Mouse (Mus musculus): ENCODE measurements around the gene Inpp4b.

DNA sequence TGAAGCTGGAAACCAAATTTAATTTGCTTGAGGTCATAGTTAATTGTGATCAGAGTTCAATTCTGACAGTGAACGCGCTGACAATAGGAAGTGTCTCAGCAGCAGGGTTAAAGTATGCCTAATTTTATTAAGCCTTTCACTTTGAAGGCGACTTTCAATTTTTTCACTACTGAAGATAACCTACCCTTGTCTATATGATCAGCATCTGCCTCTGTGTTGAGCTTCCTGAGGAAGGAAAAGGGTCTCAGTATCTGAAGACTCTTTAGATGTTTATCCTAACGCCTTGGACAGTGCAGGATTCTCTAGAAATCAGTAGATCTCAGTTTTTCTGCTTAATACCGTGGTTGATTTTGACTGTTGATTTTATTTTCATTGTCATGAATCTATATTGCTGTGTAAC is 437.1 kb downstream of the Inpp4b start:
- TF ChIP-seq FOSL1 (IDR thresholded peaks at IDR 0.05; ENCODE audit: insufficient read depth, low read length, poor library complexity, severe bottlenecking) (no peak), USF1 (IDR thresholded peaks at IDR 0.05; ENCODE audit: low read depth) (no peak), CTCF (IDR thresholded peaks at IDR 0.05; ENCODE audit: control insufficient read depth, insufficient read depth, insufficient read length) (no peak), MYOG (IDR thresholded peaks at IDR 0.05; ENCODE audit: control insufficient read depth, extremely low read depth, insufficient read length) (no peak), MAX (IDR thresholded peaks at IDR 0.05) (no peak), CEBPB (IDR thresholded peaks at IDR 0.05; ENCODE audit: low read depth) (no peak), MYOD1 (IDR thresholded peaks at IDR 0.05; ENCODE audit: control insufficient read depth, insufficient read length, low read depth) (no peak)

Data from C2C12 (cell line).